Mouse (Mus musculus): Measurements from ENCODE around the gene Gm5089.
"Not testable (repeated sequence)": the region's sequence is repeated elsewhere in the genome, so short reads cannot be mapped to it uniquely, and the experiment has no call there.

Gene Gm5089

GRCm38 (mm10) chr14:122463080-122463691, 12.3 kb upstream of the Gm5089 start:
- DNase-seq: no peak

- DNase-seq: no peak
Measured at GRCm38 (mm10) chr14:122462689-122463079, 11.8 kb upstream of the Gm5089 start.

- DNase-seq: no peak
Measured at GRCm38 (mm10) chr14:122461966-122462365, 11.1 kb upstream of the Gm5089 start.

- DNase-seq: no peak
Measured at GRCm38 (mm10) chr14:122461500-122461899, 10.6 kb upstream of the Gm5089 start.

- no peak for DNase-seq
Measured at GRCm38 (mm10) chr14:122460226-122460625, 9.3 kb upstream of the Gm5089 start.

GRCm38 (mm10) chr14:122459776-122460175, 8.9 kb upstream of the Gm5089 start:
- DNase-seq: no peak

- not testable (repeated sequence) for DNase-seq
Measured at GRCm38 (mm10) chr14:122459332-122459731, 8.4 kb upstream of the Gm5089 start.

GRCm38 (mm10) chr14:122455562-122455958, 4.6 kb upstream of the Gm5089 start:
- no peak for DNase-seq

GRCm38 (mm10) chr14:122454901-122455561, 4.1 kb upstream of the Gm5089 start:
- DNase-seq: no peak

GRCm38 (mm10) chr14:122453996-122454738, 3.3 kb upstream of the Gm5089 start:
- no peak for DNase-seq

- DNase-seq: peak; percentile 47
Measured at GRCm38 (mm10) chr14:122453388-122453995, 2.6 kb upstream of the Gm5089 start.

GRCm38 (mm10) chr14:122452701-122453387, 1.9 kb upstream of the Gm5089 start:
- no peak for DNase-seq

- no peak for DNase-seq
Measured at GRCm38 (mm10) chr14:122451551-122452145, 733 bp upstream of the Gm5089 start.

GRCm38 (mm10) chr14:122449601-122450495, 1.1 kb downstream of the Gm5089 start:
- DNase-seq: no peak

GRCm38 (mm10) chr14:122436850-122437249, 14.1 kb downstream of the Gm5089 start:
- DNase-seq: no peak

- no peak for DNase-seq
Measured at GRCm38 (mm10) chr14:122434039-122434438, 16.9 kb downstream of the Gm5089 start.

GRCm38 (mm10) chr14:122432558-122432957, 18.4 kb downstream of the Gm5089 start:
- DNase-seq: no peak

- DNase-seq: no peak
Measured at GRCm38 (mm10) chr14:122427654-122428053, 23.3 kb downstream of the Gm5089 start.

- DNase-seq: no peak
Measured at GRCm38 (mm10) chr14:122427204-122427560, 23.7 kb downstream of the Gm5089 start.

GRCm38 (mm10) chr14:122426529-122427203, 24.2 kb downstream of the Gm5089 start:
- no peak for DNase-seq

GRCm38 (mm10) chr14:122424441-122424840, 26.5 kb downstream of the Gm5089 start:
- no peak for DNase-seq
